Mouse (Mus musculus) kidney, embryonic 16.5 days (tissue): ENCODE results near the gene Vps45. TPM values are rescaled to one million over a fixed set of nuclear protein-coding genes. Genes with fewer than 3 reads are reported as not detected.
"Not testable (repeated sequence)": the region's sequence is repeated elsewhere in the genome, so short reads cannot be mapped to it uniquely, and the experiment has no call there.

ENCODE experiments used
- ATAC-seq: fragments of 200-750 bp; cut with Nextera tagmentation; 2 replicates; pipeline ENCODE4 v1.8.0; 2017; ENCODE audit warnings: moderate TSS enrichment; ENCODE audit not compliant: low FRiP score, low TSS enrichment
- H3K27ac ChIP-seq: fragments of 300-500 bp; sonication (generic); 2 replicates; pipeline ENCODE4 v1.5.1; 2014; ENCODE audit warnings: low read length
- H3K27me3 ChIP-seq: fragments of 300-500 bp; sonication (generic); 2 replicates; pipeline ENCODE4 v1.6.1; 2014; ENCODE audit warnings: low read length, control low read depth, mixed read lengths; ENCODE audit not compliant: insufficient read depth
- H3K36me3 ChIP-seq: fragments of 300-500 bp; sonication (generic); 2 replicates; pipeline ENCODE4 v1.6.1; 2014; ENCODE audit warnings: low read length, control low read depth, mixed read lengths; ENCODE audit not compliant: insufficient read depth
- H3K4me1 ChIP-seq: fragments of 300-500 bp; sonication (generic); 2 replicates; pipeline ENCODE4 v1.6.1; 2014; ENCODE audit warnings: low read length, control low read depth, mixed read lengths; ENCODE audit not compliant: insufficient read depth
- H3K4me2 ChIP-seq: fragments of 300-500 bp; sonication (generic); replicated peaks from 2 replicates; pipeline ENCODE4 v1.6.1; 2014; ENCODE audit warnings: low read depth, low read length
- H3K4me3 ChIP-seq: fragments of 300-500 bp; sonication (generic); 2 replicates; pipeline ENCODE4 v1.5.1; 2014; ENCODE audit warnings: mild to moderate bottlenecking, low read length
- H3K9ac ChIP-seq: fragments of 300-500 bp; sonication (generic); replicated peaks from 2 replicates; pipeline ENCODE4 v1.6.1; 2014; ENCODE audit warnings: low read length
- H3K9me3 ChIP-seq: fragments of 300-500 bp; sonication (generic); 2 replicates; pipeline ENCODE4 v1.6.1; 2016; ENCODE audit warnings: low read length, control low read depth
- WGBS: fragments of 180-500 bp; shearing (Covaris S2); extraction: QIAGEN DNeasy Blood & Tissue Kit; methylation state at CpG from one replicate; pipeline ENCODE4 v1.1.7; 2014; 5-methylcytosine and 5-hydroxymethylcytosine counted together
- polyA plus RNA-seq: library from polyadenylated mRNA; unstranded; fragments of >200 nt; fragmentation: Nextera tagmentation; extraction: Ambion mirVana; gene quantifications from 2 replicates; pipeline ENCODE4 v1.2.1, GENCODE M21; 2015

Vps45 gene
- polyA plus RNA-seq, 1 experiment from 2014 or later = 37.0 TPM

DNA sequence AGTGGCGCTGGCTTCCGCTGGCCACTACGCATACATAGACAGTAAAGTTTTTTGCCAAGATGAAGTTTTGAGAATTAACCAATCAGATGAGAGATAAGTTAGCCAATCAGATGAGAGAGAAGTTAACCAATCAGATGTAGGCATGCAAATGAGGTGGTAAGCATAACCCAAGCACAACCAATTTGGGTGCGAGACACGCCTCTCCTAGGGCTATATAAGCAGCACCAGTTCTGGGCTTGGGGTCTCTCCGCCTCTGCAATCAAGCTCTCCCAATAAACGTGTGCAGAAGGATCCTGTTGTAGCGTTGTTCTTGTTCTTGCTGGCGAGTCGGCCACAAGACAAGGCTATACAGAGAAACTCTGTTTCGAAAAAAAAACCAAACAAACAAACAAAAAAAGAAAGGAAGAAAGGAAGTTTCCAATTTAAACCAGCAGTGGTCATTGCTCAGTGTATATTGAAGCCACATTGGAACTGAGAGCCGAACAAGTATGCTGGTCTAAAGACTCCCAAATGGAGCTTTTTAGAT lies 103.6 kb downstream of the Vps45 start:
- not testable (repeated sequence) for H3K4me3 ChIP-seq, H3K4me1 ChIP-seq, H3K36me3 ChIP-seq, H3K27ac ChIP-seq, H3K4me2 ChIP-seq, H3K9ac ChIP-seq, ATAC-seq, H3K27me3 ChIP-seq, H3K9me3 ChIP-seq
- 87% methylated on average over 12 of the region's 12 CpGs for WGBS

DNA sequence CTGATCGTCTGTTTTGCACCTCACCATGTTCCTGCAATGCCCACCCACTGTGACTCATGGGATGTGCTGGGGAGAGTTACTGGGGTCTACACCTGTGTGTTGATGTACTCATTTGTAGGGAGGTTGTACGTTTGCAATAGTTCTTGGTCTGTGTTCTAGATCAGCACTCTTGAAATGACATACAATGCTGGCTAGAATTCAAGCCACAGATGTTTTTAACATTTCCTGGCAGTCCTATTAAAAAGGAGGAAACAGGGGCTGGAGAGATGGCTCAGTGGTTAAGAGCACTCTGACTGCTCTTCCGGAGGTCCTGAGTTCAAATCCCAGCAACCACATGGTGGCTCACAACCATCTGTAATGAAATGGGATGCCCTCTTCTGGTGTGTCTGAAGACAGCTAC lies 104.7 kb downstream of the Vps45 start:
- H3K27me3 ChIP-seq = no peaks in the 10 kb centered on the region
- WGBS = 78% methylated on average over 3 of the region's 3 CpGs
- ATAC-seq = no peak
- no peaks in the 10 kb centered on the region for H3K36me3 ChIP-seq
- no peaks in the 10 kb centered on the region for H3K9me3 ChIP-seq
- no peak overlapping the region for H3K9ac ChIP-seq
- H3K27ac ChIP-seq = no peak overlapping the region
- no peaks in the 10 kb centered on the region for H3K4me1 ChIP-seq
- H3K4me2 ChIP-seq = no peak overlapping the region
- H3K4me3 ChIP-seq = no peak overlapping the region

DNA sequence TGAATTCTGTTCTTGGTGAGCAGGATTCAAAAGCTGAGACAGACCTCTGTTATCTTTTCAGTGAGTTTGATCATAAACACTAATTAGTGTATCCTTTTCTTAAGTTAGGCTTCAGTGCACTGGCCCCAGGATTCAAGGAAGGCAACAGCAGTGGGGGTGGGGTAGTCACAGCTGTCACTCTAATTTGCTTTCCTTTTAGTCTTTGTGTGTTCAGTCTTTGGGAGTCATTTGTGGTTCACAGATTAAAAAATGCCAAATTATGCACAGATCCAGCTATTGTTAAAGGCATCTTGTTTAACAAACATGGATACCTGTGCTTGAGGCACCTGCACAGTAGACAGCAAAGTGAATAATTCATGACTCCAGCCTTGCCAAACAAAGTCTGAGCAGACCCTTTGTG lies 105.2 kb downstream of the Vps45 start:
- no peaks in the 10 kb centered on the region for H3K9me3 ChIP-seq
- H3K27me3 ChIP-seq = no peaks in the 10 kb centered on the region
- H3K4me1 ChIP-seq = no peaks in the 10 kb centered on the region
- H3K4me3 ChIP-seq = no peak overlapping the region
- no peak overlapping the region for H3K9ac ChIP-seq
- no peak overlapping the region for H3K4me2 ChIP-seq
- H3K36me3 ChIP-seq = no peaks in the 10 kb centered on the region
- ATAC-seq = no peak
- H3K27ac ChIP-seq = no peak overlapping the region

DNA sequence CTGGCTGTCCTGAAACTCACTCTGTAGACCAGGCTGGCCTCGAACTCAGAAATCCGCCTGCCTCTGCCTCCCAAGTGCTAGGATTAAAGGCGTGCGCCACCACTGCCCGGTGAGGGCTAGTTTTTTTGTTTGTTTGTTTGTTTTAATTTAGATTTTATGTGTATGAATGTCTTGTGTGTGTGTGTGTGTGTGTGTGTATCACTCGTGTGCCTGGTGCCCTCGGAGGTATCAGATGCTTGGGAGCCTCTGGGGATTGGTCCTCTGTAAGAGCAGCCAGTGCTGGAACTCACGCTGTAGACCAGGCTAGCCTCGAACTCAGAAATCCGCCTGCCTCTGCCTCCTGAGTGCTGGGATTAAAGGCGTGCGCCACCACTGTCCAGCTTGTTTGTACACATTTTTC lies 106.7 kb downstream of the Vps45 start:
- Histone ChIP-seq H3K27ac (peak overlapping the region; percentile 98), H3K9ac (peak overlapping the region; percentile 79), H3K4me2 (peak overlapping the region; percentile 85), H3K4me3 (peak overlapping the region; percentile 61)
- not testable (repeated sequence) for H3K36me3 ChIP-seq, H3K4me1 ChIP-seq, H3K9me3 ChIP-seq, H3K27me3 ChIP-seq
- 72% methylated on average over 12 of the region's 12 CpGs for WGBS
- peak; percentile 32; the same call in 1 of the 2 replicates for ATAC-seq

DNA sequence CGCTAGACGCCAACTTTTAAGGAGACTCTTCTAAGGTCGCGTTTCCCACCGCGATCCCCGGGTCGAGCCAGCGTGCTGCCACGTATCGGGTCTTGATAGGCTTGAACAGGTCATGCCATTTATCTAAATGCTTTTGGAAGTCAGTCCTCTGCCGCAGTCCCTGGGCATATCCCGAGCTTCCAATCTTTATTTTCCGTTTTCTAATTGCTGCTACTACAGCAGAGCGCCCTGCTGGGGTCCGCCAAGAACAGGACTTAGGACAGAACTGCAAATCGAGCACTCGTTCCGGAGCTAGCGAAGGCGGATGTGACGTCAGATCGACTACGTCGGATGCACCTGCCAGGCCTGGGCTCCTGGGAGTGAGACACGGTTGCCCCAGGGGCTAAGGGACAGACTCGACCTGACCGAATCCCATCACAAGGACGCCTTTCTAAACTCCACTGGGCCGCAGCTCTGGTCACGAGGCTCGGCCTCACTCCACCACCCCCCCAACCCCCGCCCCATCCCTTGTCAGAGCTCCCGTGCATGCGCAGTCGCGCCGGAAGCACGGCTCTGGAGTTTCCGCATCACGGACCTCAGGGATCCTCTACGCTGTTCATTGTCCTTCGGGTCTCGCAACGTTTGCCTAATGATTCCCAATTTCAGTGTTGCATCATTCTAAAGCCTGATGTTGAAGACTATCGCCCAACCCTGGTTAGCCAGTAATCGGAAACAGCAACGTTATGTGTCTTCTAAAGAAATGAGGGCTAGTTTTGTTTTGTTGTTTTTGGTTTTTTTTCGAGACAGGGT lies 107.3 kb downstream of the Vps45 start:
- Histone ChIP-seq H3K4me3 (peak overlapping the region; percentile 61), H3K4me2 (peak overlapping the region; percentile 85), H3K27me3 (no peaks in the 10 kb centered on the region), H3K9me3 (no peaks in the 10 kb centered on the region), H3K27ac (peak overlapping the region; percentile 98), H3K36me3 (peaks cover 5% of the 10 kb centered on the region; the same call in 1 of the 2 replicates), H3K4me1 (no peaks in the 10 kb centered on the region), H3K9ac (peak overlapping the region; percentile 79)
- ATAC-seq = peak; percentile 96
- 1% methylated on average over 49 of the region's 49 CpGs for WGBS

Other genes with a start within 250 kb of the Vps45 start
- gene Rprd2, start 239.6 kb downstream of the Vps45 start, polyA plus RNA-seq = 19.9 and 22.7 TPM in 2 replicates
- 56.3 and 57.0 TPM in 2 replicates for gene Prpf3, start 202.6 kb downstream of the Vps45 start, polyA plus RNA-seq
- 355 and 371 TPM in 2 replicates for gene Mrps21, start 186.9 kb downstream of the Vps45 start, polyA plus RNA-seq
- gene Ciart, start 176.2 kb downstream of the Vps45 start, polyA plus RNA-seq = 5.8 and 6.0 TPM in 2 replicates
- gene BC028528, start 166.5 kb downstream of the Vps45 start, polyA plus RNA-seq = 38.8 and 45.7 TPM in 2 replicates
- 41.3 and 44.1 TPM in 2 replicates for gene Aph1a, start 164.5 kb downstream of the Vps45 start, polyA plus RNA-seq
- gene Car14, start 153.8 kb downstream of the Vps45 start, polyA plus RNA-seq = 21.0 and 22.5 TPM in 2 replicates
- 206 and 252 TPM in 2 replicates for gene Anp32e, start 129.2 kb downstream of the Vps45 start, polyA plus RNA-seq
- gene Plekho1, start 62.5 kb downstream of the Vps45 start, polyA plus RNA-seq = 29.0 and 32.8 TPM in 2 replicates
- gene Otud7b, start 46.1 kb upstream of the Vps45 start, polyA plus RNA-seq = 14.9 and 18.1 TPM in 2 replicates
- 26.3 and 30.8 TPM in 2 replicates for gene Mtmr11, start 103.5 kb upstream of the Vps45 start, polyA plus RNA-seq
- gene Sf3b4, start 113.9 kb upstream of the Vps45 start, polyA plus RNA-seq = 186 and 199 TPM in 2 replicates
- gene Sv2a, start 122.7 kb upstream of the Vps45 start, polyA plus RNA-seq = 5.1 TPM in 2 replicates
- 50.1 and 51.3 TPM in 2 replicates for gene Bola1, start 161.2 kb upstream of the Vps45 start, polyA plus RNA-seq
- gene Hist2h2ab, start 161.4 kb upstream of the Vps45 start, polyA plus RNA-seq = 0.87 TPM in 1 of 2 replicates, not detected in the other
- 7.0 and 7.5 TPM in 2 replicates for gene Hist2h2ac, start 162.4 kb upstream of the Vps45 start, polyA plus RNA-seq
- gene Hist2h2be, start 162.7 kb upstream of the Vps45 start, polyA plus RNA-seq = 11.1 and 16.9 TPM in 2 replicates
- gene Hist2h3c2, start 180.7 kb upstream of the Vps45 start, polyA plus RNA-seq = 3.1 and 3.7 TPM in 2 replicates
- 46.3 and 49.3 TPM in 2 replicates for gene Hist2h2aa2, start 181.8 kb upstream of the Vps45 start, polyA plus RNA-seq
- 12.9 and 14.2 TPM in 2 replicates for gene Hist2h2aa1, start 187.0 kb upstream of the Vps45 start, polyA plus RNA-seq
- gene Hist2h3c1, start 188.2 kb upstream of the Vps45 start, polyA plus RNA-seq = 0.24 and 1.1 TPM in 2 replicates
- gene Hist2h4, start 204.8 kb upstream of the Vps45 start, polyA plus RNA-seq = 8.0 and 10.8 TPM in 2 replicates
- gene Hist2h3b, start 210.2 kb upstream of the Vps45 start, polyA plus RNA-seq = 35.4 and 45.1 TPM in 2 replicates
- 14.8 TPM in 2 replicates for gene Hist2h2bb, start 211.3 kb upstream of the Vps45 start, polyA plus RNA-seq
- 1.9 and 2.7 TPM in 2 replicates for gene Fcgr1, start 235.5 kb upstream of the Vps45 start, polyA plus RNA-seq